ENCODE assay signal across 24 mouse cellular contexts in the genomic region with DNA sequence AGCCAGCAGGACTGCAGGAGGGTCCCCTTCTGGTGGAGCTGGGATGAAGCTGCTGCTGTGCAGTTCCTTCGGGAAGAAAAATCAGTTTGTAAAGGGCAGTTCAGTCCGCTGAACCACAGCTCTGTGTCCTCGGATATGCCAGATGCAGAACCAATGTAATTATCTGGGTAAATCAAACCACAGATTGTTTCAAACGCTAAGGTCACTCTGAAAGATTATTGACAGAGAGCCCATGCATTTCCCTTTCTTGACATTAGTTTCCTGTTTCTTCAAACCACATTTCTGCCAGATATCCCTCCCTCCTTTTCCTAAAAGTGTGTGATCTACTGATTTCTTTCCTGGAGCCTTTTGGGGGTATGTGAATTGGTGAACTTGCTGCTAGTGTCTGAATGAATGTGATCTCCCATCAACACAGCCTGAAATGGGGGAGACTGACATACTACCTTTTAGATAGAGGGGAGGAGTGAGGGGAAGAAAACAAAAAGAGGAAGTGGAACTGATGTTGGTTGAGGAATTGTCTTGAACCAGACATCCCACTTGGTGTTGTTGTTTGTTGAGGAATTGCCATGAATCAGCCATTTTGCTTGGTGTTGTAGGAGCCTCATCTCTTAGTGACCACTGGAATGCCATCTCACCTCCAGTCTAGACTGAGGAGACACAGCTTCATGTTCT.
DNase-seq lines count a peak whose midpoint lies in the region; ATAC-seq lines count a peak whose summit lies in the region.
"Had no signal": no experiment of that assay in that cellular context is flagged by ENCODE, and none has a peak within 500 bp of the region (broad histone marks: within the 10 kb centered on the region; RNA-seq: fewer than 3 reads in every experiment).

No protein-coding gene starts in this region.

- H3K9me3 ChIP-seq in heart, embryonic 10.5 days = no peaks in the 10 kb centered on the region
- no peaks in the 10 kb centered on the region for H3K9me3 ChIP-seq in embryonic facial prominence, embryonic 15.5 days (replicated peaks)
- H3K9me3 ChIP-seq: embryonic facial prominence, embryonic 13.5 days; forebrain, embryonic 13.5 days; heart, embryonic 15.5 days had no signal

- DNase-seq in heart, embryonic 10.5 days (ENCODE audit: low spot score) = peak; percentile 17
- no peak for DNase-seq in heart, postnatal 14 days
- no peak for DNase-seq in cerebellum, adult 9-11 months
- DNase-seq in layer of hippocampus, adult 9-10 months (ENCODE audit: low spot score) = no peak
- no peak for DNase-seq in urinary bladder, adult 2 months (ENCODE audit: low spot score)
- DNase-seq: adrenal gland, postnatal 25 days; B cell, adult 2 months; cerebellum, adult 18-20 months; cerebellum, postnatal 10 days; embryo, embryonic 11 days; forebrain, postnatal 0 days; gastrocnemius, postnatal 14 days; kidney, adult 11 months had no signal

- no peaks in the 10 kb centered on the region for H3K4me1 ChIP-seq in heart, embryonic 10.5 days
- H3K4me1 ChIP-seq in embryonic facial prominence, embryonic 15.5 days = no peaks in the 10 kb centered on the region
- H3K4me1 ChIP-seq: forebrain, embryonic 13.5 days; heart, embryonic 15.5 days had no signal

- 64% methylated on average over 4 of the region's 4 CpGs for WGBS in heart, embryonic 10.5 days
- WGBS in embryonic facial prominence, embryonic 15.5 days = 24% methylated on average over 4 of the region's 4 CpGs

- no peak overlapping the region for H3K4me2 ChIP-seq in embryonic facial prominence, embryonic 15.5 days (replicated peaks)
- H3K4me2 ChIP-seq: embryonic facial prominence, embryonic 13.5 days; forebrain, embryonic 13.5 days; heart, embryonic 11.5 days; heart, embryonic 15.5 days had no signal

- no peak overlapping the region for H3K27ac ChIP-seq in heart, embryonic 10.5 days
- H3K27ac ChIP-seq in embryonic facial prominence, embryonic 15.5 days (replicated peaks) = peak overlapping the region; percentile 22; the same call in 1 of the 2 replicates
- H3K27ac ChIP-seq: embryonic facial prominence, embryonic 13.5 days; forebrain, embryonic 13.5 days; heart, embryonic 15.5 days had no signal

- no peak overlapping the region for H3K9ac ChIP-seq in embryonic facial prominence, embryonic 15.5 days
- H3K9ac ChIP-seq: embryonic facial prominence, embryonic 13.5 days; forebrain, embryonic 13.5 days; forebrain, postnatal 0 days; heart, embryonic 15.5 days had no signal

- no peaks in the 10 kb centered on the region for H3K27me3 ChIP-seq in heart, embryonic 10.5 days (ENCODE audit: insufficient read depth, poor library complexity, severe bottlenecking)
- H3K27me3 ChIP-seq in embryonic facial prominence, embryonic 15.5 days = no peaks in the 10 kb centered on the region
- H3K27me3 ChIP-seq: embryonic facial prominence, embryonic 13.5 days; forebrain, embryonic 13.5 days; heart, embryonic 15.5 days had no signal

- no peaks in the 10 kb centered on the region for H3K36me3 ChIP-seq in heart, embryonic 10.5 days
- H3K36me3 ChIP-seq in embryonic facial prominence, embryonic 15.5 days = no peaks in the 10 kb centered on the region
- H3K36me3 ChIP-seq: embryonic facial prominence, embryonic 13.5 days; heart, embryonic 15.5 days had no signal

- intact Hi-C loops in heart, postnatal 14 days (cut with DNase I) = no loop called here

- no peak for ATAC-seq in embryonic facial prominence, embryonic 15.5 days (ENCODE audit: insufficient number of reproducible peaks, low FRiP score, low TSS enrichment, low read depth)
- peak; percentile 81 for ATAC-seq in megakaryocyte progenitor cell, adult 5-6 weeks (replicated peaks; ENCODE audit: poor library complexity)
- ATAC-seq: activated CD4-positive, CD25-positive, alpha-beta regulatory T cell, adult 4 months; CD4-positive, CD25-positive, alpha-beta regulatory T cell, adult 4 months; forebrain, embryonic 13.5 days; forebrain, postnatal 0 days; hindbrain, embryonic 16.5 days; inflammation-experienced regulatory T-cells, adult 6 months; Patski had no signal

- H3K4me3 ChIP-seq in heart, embryonic 10.5 days = no peak overlapping the region
- no peak overlapping the region for H3K4me3 ChIP-seq in embryonic facial prominence, embryonic 15.5 days (replicated peaks)
- H3K4me3 ChIP-seq: embryonic facial prominence, embryonic 13.5 days; forebrain, embryonic 13.5 days; heart, embryonic 15.5 days had no signal
